Mouse (Mus musculus): Measurements from ENCODE around the gene Cct8l1.

DNA sequence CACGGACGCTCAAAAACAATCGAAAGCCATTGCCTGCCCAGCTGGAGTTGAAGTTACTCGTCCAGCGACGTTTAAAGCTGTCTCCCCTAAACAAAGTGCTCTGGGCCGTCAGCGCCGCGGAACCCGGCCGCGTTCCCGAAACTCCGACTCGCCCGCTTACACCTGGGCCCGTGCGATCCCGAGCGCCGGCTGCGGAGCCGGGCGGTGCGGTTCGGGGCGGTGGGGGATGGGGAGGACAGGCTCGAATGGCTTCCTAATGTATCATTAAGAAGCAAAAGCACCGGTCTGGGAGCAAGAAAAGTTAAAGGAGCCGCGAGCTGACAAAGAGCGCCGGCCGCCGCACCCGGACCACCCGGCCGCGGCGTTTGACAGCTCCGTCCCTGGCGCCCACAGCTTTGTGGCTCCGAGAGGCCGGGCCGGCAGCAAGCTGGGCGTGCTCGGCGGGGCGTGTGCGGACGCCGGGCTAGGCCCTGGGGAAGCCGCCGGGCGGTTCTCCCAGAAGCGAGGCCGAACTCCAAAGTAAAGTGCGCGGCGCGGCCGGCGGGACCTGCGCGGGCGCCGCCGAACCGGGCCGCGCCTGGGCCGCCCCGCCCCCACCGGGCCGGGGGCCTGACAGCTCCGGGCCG lies 18.0 kb upstream of the Cct8l1 start:
- TF ChIP-seq GATA1 (IDR thresholded peaks at IDR 0.05; ENCODE audit: borderline replicate concordance, low read length) (no peak), FLI1 (IDR thresholded peaks at IDR 0.05; ENCODE audit: low read length) (no peak)

Data from megakaryocyte, embryonic 14.5 days (primary cell).